Mouse (Mus musculus) spleen, postnatal 36 days (tissue): Measurements from ENCODE around the gene Trim67.

Experiments used
- DNase-seq, 2 experiments: peaks; one replicate each; pipeline ENCODE4 v3.0.0; 2022; ENCODE audit warnings: low spot score in 2 of 2, mixed read lengths in 1 of 2

The Trim67 gene

GRCm38 (mm10) chr8:124872081-124872480 is 79.2 kb downstream of the Trim67 start:
- DNase-seq: no peak

GRCm38 (mm10) chr8:124872690-124873089 is 79.8 kb downstream of the Trim67 start:
- DNase-seq: no peak

GRCm38 (mm10) chr8:124878141-124878540 is 85.2 kb downstream of the Trim67 start:
- no peak for DNase-seq

DNA sequence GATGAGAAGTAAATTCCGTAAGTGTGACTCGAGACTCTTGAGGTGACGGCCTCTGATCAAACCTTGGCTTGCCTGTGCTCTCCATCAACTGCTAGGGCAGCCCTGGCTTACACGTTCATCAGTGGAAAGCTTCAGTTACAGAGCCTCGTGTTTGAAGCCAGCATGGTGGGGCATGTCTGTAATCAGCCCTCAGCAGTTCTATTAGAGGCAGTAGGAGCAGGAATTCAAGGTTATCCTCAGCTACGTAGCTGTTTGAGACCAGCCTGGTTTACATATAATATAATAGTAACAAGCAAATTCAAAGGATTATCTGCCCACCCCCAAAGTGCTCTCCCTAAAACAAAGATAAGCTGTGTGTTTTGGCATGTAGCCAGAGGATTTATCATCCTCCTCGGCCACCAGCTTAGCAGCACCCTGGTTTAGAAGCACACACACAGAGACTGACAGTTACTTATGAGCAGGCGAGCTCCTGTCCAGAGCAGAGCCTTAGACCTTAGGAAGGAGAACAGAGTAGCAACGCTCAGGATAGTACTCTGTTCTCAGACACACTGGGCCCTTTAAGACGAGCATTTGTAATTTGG is 86.1 kb downstream of the Trim67 start:
- DNase-seq: peak in 1 of 2 experiments; percentile 13
